Mouse (Mus musculus) heart, postnatal 14 days (tissue): ENCODE measurements around the gene Grip1. TPM values are rescaled to one million over a fixed set of nuclear protein-coding genes. Genes with fewer than 3 reads are reported as not detected.
A peak's percentile ranks its signal among the peaks of the same experiment; 100 is the strongest.

Source experiments
- DNase-seq, 2 experiments: peaks; one replicate each; pipeline ENCODE4 v3.0.0; 2021 to 2022
- intact Hi-C: fragments of 180-260 bp; cut with DNase I; formaldehyde crosslinking; loops from one replicate; pipeline ENCODE4 v1.15.1; 2025
- total RNA-seq, 2 experiments: library from RNA; stranded (reverse); gene quantifications; 2 replicates each; pipeline ENCODE4 v1.2.3; 2021

The Grip1 gene
- total RNA-seq, 2 experiments from 2014 or later: 0.61 to 0.86 TPM

GRCm38 (mm10) chr10:119730206-119730605, 276.6 kb downstream of the Grip1 start:
- DNase-seq: no peak
- intact Hi-C loops: no loop called here

GRCm38 (mm10) chr10:119735011-119735992, 281.7 kb downstream of the Grip1 start:
- DNase-seq: no peak
- intact Hi-C loops: no loop called here

- DNase-seq: no peak
- intact Hi-C loops: no loop called here
These were observed 285.8 kb downstream of the Grip1 start for GRCm38 (mm10) chr10:119739466-119739865.

- no peak for DNase-seq
- intact Hi-C loops: no loop called here
These were observed 289.1 kb downstream of the Grip1 start for GRCm38 (mm10) chr10:119742722-119743121.

- intact Hi-C loops: no loop called here
- DNase-seq: no peak
These were observed 298.8 kb downstream of the Grip1 start for GRCm38 (mm10) chr10:119752361-119752798.

- intact Hi-C loops: no loop called here
- no peak for DNase-seq
These were observed 302.6 kb downstream of the Grip1 start for GRCm38 (mm10) chr10:119756271-119756670.

GRCm38 (mm10) chr10:119757219-119757618, 303.6 kb downstream of the Grip1 start:
- no peak for DNase-seq
- intact Hi-C loops: no loop called here

- intact Hi-C loops: no loop called here
- DNase-seq: no peak
These were observed 308.1 kb downstream of the Grip1 start for GRCm38 (mm10) chr10:119761451-119762367.

- no peak for DNase-seq
- intact Hi-C loops: no loop called here
These were observed 325.2 kb downstream of the Grip1 start for GRCm38 (mm10) chr10:119778871-119779270.

GRCm38 (mm10) chr10:119779657-119780056, 326.0 kb downstream of the Grip1 start:
- DNase-seq: no peak
- intact Hi-C loops: loop anchor here (5.0 kb wide), 1 partner anchor 132 kb away; no protein-coding TSS in a partner anchor

- no peak for DNase-seq
- intact Hi-C loops: no loop called here
These were observed 336.9 kb downstream of the Grip1 start for GRCm38 (mm10) chr10:119790507-119790906.

- no peak for DNase-seq
- intact Hi-C loops: loop anchor here (5.0 to 10.0 kb wide), 2 partner anchors 260 to 402 kb away; partner anchors contain the start of genes Irak3 and Tmbim4
These were observed 348.8 kb downstream of the Grip1 start for GRCm38 (mm10) chr10:119802421-119802820.

- DNase-seq: peak in 1 of 2 experiments; percentile 40
- intact Hi-C loops: loop anchor here (2.0 to 10.0 kb wide), 3 partner anchors 258 to 401 kb away; partner anchors contain the start of genes Irak3 and Tmbim4
These were observed 350.2 kb downstream of the Grip1 start for GRCm38 (mm10) chr10:119803633-119804422.

- intact Hi-C loops: loop anchor here (2.0 to 10.0 kb wide), 3 partner anchors 258 to 400 kb away; partner anchors contain the start of genes Irak3 and Tmbim4
These were observed 350.8 kb downstream of the Grip1 start for GRCm38 (mm10) chr10:119804423-119804814.

GRCm38 (mm10) chr10:119805082-119805481, 351.5 kb downstream of the Grip1 start:
- no peak for DNase-seq
- intact Hi-C loops: loop anchor here (2.0 to 10.0 kb wide), 2 partner anchors 324 to 400 kb away; partner anchors contain the start of genes Irak3 and Tmbim4

More at GRCm38 (mm10) chr10:119804423-119804814, 350.8 kb downstream of the Grip1 start:
- no peak for DNase-seq

- no peak for DNase-seq
- intact Hi-C loops: loop anchor here (10.0 kb wide), 1 partner anchor 399 kb away; the partner anchor contains the start of genes Irak3 and Tmbim4
These were observed 352.5 kb downstream of the Grip1 start for GRCm38 (mm10) chr10:119806151-119806550.

GRCm38 (mm10) chr10:119808384-119808783, 354.8 kb downstream of the Grip1 start:
- DNase-seq: no peak
- intact Hi-C loops: loop anchor here (10.0 kb wide), 1 partner anchor 396 kb away; the partner anchor contains the start of genes Irak3 and Tmbim4

GRCm38 (mm10) chr10:119814087-119814486, 360.5 kb downstream of the Grip1 start:
- DNase-seq: no peak
- intact Hi-C loops: no loop called here

GRCm38 (mm10) chr10:119816001-119816400, 362.4 kb downstream of the Grip1 start:
- intact Hi-C loops: no loop called here
- no peak for DNase-seq
